Mouse (Mus musculus) midbrain, embryonic 10.5 days (tissue): Measurements from ENCODE around the gene Gm3625. TPM values are rescaled to one million over a fixed set of nuclear protein-coding genes. Genes with fewer than 3 reads are reported as not detected.

Experiments
- DNase-seq: peaks from one replicate; pipeline ENCODE4 v3.0.0-alpha.2; 2017; ENCODE audit warnings: low spot score
- H3K27ac ChIP-seq: fragments of 300-500 bp; sonication (generic); replicated peaks from 2 replicates; pipeline ENCODE4 v1.5.1; 2016; ENCODE audit warnings: mild to moderate bottlenecking
- H3K27me3 ChIP-seq: fragments of 300-500 bp; sonication (generic); 2 replicates; pipeline ENCODE4 v1.6.1; 2016; ENCODE audit warnings: low read depth, mild to moderate bottlenecking; ENCODE audit not compliant: poor library complexity, severe bottlenecking
- H3K36me3 ChIP-seq: fragments of 300-500 bp; sonication (generic); 2 replicates; pipeline ENCODE4 v1.6.1; 2016; ENCODE audit warnings: mild to moderate bottlenecking, moderate library complexity
- H3K4me1 ChIP-seq: fragments of 300-500 bp; sonication (generic); 2 replicates; pipeline ENCODE4 v1.6.1; 2016
- H3K4me3 ChIP-seq: fragments of 300-500 bp; sonication (generic); 2 replicates; pipeline ENCODE4 v1.5.1; 2016; ENCODE audit warnings: mild to moderate bottlenecking, moderate library complexity
- H3K9me3 ChIP-seq: fragments of 300-500 bp; sonication (generic); replicated peaks from 2 replicates; pipeline ENCODE4 v1.6.1; 2016; ENCODE audit warnings: mild to moderate bottlenecking
- WGBS: fragments of 180-500 bp; shearing (Covaris S2); methylation state at CpG from one replicate; pipeline ENCODE4 v1.1.7; 2016; 5-methylcytosine and 5-hydroxymethylcytosine counted together
- polyA plus RNA-seq: library from polyadenylated mRNA; unstranded; fragments of >200 nt; fragmentation: Nextera tagmentation; extraction: Ambion mirVana; gene quantifications from 2 replicates; pipeline ENCODE4 v1.2.1, GENCODE M21; 2016

Gm3625 gene
- polyA plus RNA-seq: not detected in 2 replicates

DNA sequence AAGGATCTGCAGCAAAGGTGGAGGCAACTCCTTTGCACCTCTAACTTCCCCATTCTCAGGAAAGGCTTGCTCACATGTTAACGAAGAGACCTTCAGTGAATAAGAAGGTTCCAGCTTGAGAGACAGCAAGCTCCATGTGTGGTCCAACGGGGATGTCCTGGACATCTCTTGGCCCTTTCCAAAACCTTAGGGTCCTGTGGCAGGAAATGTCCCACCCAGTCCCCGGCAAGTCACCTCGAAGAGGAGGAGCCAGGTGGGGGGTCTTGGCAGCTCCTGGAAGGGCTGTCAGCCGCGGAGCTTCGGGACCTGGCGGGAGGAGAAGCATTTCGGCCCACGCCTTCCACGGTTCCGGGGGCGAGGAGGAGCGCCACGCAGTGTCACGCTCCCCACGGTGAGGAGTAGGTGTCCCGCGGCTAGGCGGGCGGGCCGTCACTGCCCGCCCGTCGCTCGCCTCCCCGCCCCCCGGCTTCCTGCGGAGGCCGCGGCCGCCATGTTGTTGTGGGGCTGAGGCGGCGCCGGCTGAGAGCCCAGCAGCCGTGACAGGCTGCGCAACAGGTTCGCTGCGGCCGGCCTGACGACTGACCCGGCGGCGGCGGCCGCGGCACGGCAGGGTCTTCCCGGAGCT lies at the start of gene Gm3625, which contains the start of gene Itsn2:
Gene Gm3625, minus strand, starts transcription at position 387 of the 625 bp plus-strand sequence.
Gene Itsn2, plus strand, starts transcription at position 98 of the 625 bp plus-strand sequence.
- DNase-seq: peak; percentile 77
- H3K36me3 ChIP-seq: no peaks in the 10 kb centered on the region
- H3K27ac ChIP-seq: peak within 1 kb of the TSS; percentile 89
- under 1% methylated on average over 41 of the region's 49 CpGs for WGBS
- H3K27me3 ChIP-seq: peaks cover 22% of the 10 kb centered on the region
- peak within 1 kb of the TSS; percentile 82 for H3K4me3 ChIP-seq
- H3K9me3 ChIP-seq: no peaks in the 10 kb centered on the region
- H3K4me1 ChIP-seq: peaks cover 17% of the 10 kb centered on the region

DNA sequence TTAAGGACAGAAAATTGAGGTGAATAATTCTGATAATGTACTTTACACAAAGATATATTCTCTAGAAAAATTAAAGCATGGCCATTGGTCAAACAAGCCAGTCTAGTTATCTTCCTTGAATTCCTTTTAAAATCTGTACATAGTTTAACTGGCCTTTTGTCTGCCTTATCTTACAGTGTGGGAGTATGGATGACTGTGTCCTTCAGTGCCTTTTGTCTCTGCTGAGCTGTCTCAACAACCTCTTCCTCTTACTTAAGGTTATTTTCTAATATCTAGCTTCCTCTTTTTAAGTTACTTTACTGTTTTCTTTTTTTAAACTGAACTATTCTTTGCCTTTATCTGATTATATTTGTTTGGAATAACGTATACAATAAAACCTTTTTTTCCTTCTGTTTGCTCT lies 48.0 kb upstream of the Gm3625 start:
- DNase-seq: no peak
- Histone ChIP-seq H3K4me3 (no peak overlapping the region), H3K27me3 (no peaks in the 10 kb centered on the region), H3K4me1 (no peaks in the 10 kb centered on the region), H3K36me3 (peaks cover 17% of the 10 kb centered on the region), H3K27ac (no peak overlapping the region), H3K9me3 (no peaks in the 10 kb centered on the region)
- 88% methylated on average over 1 of the region's 1 CpGs for WGBS

DNA sequence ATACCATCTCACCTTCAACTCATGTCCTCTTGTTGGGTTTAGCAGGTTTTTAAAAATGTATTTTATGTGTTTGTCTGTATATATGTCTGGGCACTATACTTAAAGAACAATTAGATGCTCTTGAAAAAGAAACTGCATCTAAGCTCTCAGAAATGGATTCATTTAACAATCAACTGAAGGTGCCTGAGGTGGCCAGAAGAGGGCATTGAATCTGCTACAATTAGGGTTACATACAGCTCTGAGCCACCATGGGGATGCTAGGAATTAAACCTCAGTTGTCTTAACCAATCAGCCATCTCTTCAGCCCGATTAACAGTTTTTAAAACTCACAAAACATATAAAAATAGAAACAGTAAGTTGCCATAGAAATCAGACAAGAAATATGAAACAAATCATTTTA lies 45.7 kb upstream of the Gm3625 start:
- DNase-seq: no peak
- no peaks in the 10 kb centered on the region for H3K27me3 ChIP-seq
- 89% methylated on average over 1 of the region's 1 CpGs for WGBS
- peaks cover 31% of the 10 kb centered on the region for H3K36me3 ChIP-seq
- no peaks in the 10 kb centered on the region for H3K4me1 ChIP-seq
- H3K9me3 ChIP-seq: no peaks in the 10 kb centered on the region
- no peak overlapping the region for H3K4me3 ChIP-seq
- no peak overlapping the region for H3K27ac ChIP-seq

DNA sequence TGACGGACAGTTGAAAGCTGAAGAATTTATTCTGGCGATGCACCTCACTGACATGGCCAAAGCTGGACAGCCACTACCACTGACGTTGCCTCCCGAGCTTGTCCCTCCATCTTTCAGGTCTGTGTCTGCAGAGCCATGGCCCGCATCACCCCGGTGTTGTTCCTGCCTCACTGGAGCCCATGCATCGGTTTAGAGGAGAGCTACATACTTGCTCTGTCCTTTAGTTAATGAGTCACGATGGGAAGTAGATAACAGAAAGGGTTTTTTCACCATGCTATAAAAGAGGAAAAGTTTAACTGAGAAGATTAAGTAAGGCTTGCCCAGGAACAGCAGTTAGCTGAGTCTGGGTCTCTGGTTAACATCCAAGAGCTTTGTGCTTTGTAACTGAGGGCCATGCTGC lies 40.2 kb upstream of the Gm3625 start:
- no peak for DNase-seq
- 89% methylated on average over 8 of the region's 8 CpGs for WGBS
- no peaks in the 10 kb centered on the region for H3K9me3 ChIP-seq

DNA sequence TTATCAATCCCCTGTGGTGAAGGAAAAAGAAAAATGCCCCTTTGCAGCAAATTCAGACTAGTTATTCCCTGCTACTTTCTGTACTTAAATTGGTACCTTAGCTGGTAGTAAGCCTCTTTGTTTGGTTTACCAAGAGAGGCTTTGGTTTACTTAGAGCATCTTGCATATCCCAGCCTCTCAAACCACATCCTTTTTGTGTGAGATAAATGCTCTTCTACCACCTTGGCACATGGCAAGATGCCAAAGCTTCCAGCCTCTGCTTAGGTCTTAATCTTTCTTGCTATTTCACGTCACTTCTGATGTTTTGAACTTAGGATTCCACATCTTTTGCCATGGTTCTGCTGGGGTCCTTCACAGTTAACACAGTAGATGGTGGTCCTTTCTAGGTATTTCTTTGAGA lies 31.5 kb upstream of the Gm3625 start:
- Histone ChIP-seq H3K4me1 (no peaks in the 10 kb centered on the region), H3K27me3 (no peaks in the 10 kb centered on the region), H3K9me3 (no peaks in the 10 kb centered on the region), H3K4me3 (no peak overlapping the region), H3K27ac (no peak overlapping the region), H3K36me3 (no peaks in the 10 kb centered on the region)
- WGBS: 90% methylated on average over 1 of the region's 1 CpGs
- DNase-seq: no peak

More for the DNA sequence above, 40.2 kb upstream of the Gm3625 start:
- Histone ChIP-seq H3K36me3 (peaks cover 26% of the 10 kb centered on the region), H3K4me3 (no peak overlapping the region), H3K4me1 (no peaks in the 10 kb centered on the region), H3K27ac (no peak overlapping the region), H3K27me3 (no peaks in the 10 kb centered on the region)

DNA sequence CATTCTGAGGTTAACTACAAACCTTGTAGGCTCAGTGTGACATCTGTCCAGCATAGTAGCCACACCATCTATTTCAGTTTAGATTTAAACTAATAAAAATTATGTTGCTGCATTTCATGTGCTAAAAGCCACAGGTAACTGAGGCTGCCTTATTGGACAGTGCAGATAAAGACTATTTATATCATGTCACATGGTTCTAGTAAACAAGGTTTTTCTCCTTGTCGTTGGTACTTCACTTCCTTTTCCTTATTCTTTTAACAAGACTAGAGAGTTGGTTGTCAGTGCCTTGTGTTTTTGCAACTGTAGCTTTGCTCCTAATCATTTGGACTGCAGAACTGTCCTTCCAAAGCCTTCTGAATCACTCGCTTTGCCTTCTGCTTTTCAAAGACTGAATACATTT lies 22.0 kb upstream of the Gm3625 start:
- Histone ChIP-seq H3K9me3 (no peaks in the 10 kb centered on the region), H3K27ac (no peak overlapping the region), H3K4me3 (no peak overlapping the region), H3K27me3 (no peaks in the 10 kb centered on the region), H3K4me1 (no peaks in the 10 kb centered on the region), H3K36me3 (no peaks in the 10 kb centered on the region)
- no peak for DNase-seq
- 81% methylated on average over 2 of the region's 2 CpGs for WGBS

DNA sequence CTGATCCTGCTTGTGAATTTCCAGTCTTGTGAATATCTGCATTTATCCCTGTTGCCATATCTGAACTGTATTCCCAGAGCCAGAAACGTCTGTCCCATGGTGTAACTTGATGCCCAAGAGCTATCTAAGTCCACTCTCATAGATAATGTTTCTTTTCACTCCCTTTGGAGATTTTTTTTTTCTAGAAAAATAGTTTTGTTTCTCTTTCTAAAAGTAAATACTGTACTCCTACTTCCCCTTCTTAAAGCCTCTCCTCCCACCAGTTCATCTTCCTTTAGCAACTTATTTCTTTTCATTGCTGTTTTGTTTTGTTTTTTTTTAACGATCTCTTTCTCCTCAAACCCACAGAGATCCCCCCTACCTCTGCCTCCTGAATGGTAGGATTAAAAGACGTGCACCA lies 13.9 kb upstream of the Gm3625 start:
- H3K27ac ChIP-seq: no peak overlapping the region
- H3K27me3 ChIP-seq: no peaks in the 10 kb centered on the region
- H3K4me3 ChIP-seq: no peak overlapping the region
- 0 out of 2 replicates have a peak, but pooled peaks cover 4% of the 10 kb centered on the region for H3K4me1 ChIP-seq
- WGBS: 49% methylated on average over 3 of the region's 3 CpGs
- H3K9me3 ChIP-seq: no peaks in the 10 kb centered on the region
- no peaks in the 10 kb centered on the region for H3K36me3 ChIP-seq
- DNase-seq: no peak

DNA sequence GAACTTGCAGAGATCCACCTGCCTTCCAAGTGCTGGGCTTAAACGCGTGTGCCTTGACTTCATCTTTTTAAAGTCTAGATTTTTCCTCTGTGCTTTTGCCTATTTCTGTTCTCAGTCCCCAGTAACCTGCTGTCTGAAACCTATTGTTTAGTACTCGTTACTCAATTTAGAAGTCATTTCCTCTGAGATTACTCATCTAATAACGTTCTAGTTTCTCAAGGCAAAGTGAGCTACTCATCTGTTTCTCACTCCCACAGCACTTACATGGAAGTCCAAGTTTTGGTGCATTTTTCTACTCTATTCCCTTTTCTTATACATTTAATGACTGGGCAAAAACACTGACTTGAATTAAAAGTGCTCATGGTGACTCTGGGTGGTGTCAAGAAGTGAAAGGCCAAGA lies 7.0 kb upstream of the Gm3625 start:
- DNase-seq: no peak
- 83% methylated on average over 4 of the region's 4 CpGs for WGBS
- no peaks in the 10 kb centered on the region for H3K36me3 ChIP-seq

DNA sequence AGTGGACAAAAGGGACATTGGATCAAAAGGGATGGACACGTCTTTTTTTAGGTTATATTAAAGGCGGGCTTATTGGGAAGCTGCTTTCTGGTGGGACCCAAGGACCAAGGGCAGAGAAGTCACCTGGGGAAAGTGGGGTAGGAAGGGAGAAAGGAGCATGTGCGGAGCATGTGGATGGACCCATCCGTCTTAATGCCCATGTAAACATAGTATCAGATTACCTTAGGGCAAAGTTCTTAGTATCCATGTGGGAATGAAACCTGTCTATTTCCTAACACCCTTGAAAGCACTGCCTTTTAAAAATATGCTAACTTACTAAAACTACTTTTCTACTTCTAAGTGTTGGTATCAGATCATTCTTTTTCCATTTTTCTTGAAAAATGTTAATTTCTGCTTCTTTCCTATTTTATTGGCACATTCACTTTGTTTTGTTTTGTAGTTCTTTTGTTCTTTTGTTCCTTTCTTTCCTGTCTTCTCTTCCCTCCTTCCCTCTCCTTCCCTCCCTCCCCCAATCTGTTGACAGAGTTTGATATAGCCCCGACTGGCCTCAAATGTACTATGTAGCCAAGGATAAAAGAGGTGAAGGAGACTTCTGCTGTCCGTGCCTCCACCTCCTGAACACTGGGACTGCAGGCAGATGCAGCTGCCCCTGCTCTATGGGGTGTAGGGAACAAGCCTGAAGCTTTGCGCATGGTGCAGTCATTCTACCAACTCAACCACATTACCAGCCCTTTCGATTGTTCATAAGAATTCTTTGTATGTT lies 6.1 kb upstream of the Gm3625 start:
- DNase-seq: no peak
- Histone ChIP-seq H3K27ac (no peak overlapping the region), H3K27me3 (peaks cover 6% of the 10 kb centered on the region), H3K4me3 (no peak overlapping the region), H3K9me3 (no peaks in the 10 kb centered on the region), H3K36me3 (no peaks in the 10 kb centered on the region), H3K4me1 (peaks cover 7% of the 10 kb centered on the region)
- 64% methylated on average over 8 of the region's 8 CpGs for WGBS

More for the DNA sequence above, 7.0 kb upstream of the Gm3625 start:
- H3K27ac ChIP-seq: no peak overlapping the region
- peaks cover 3% of the 10 kb centered on the region; the same call in 1 of the 2 replicates for H3K4me1 ChIP-seq
- H3K27me3 ChIP-seq: no peaks in the 10 kb centered on the region
- H3K9me3 ChIP-seq: no peaks in the 10 kb centered on the region
- H3K4me3 ChIP-seq: no peak overlapping the region

DNA sequence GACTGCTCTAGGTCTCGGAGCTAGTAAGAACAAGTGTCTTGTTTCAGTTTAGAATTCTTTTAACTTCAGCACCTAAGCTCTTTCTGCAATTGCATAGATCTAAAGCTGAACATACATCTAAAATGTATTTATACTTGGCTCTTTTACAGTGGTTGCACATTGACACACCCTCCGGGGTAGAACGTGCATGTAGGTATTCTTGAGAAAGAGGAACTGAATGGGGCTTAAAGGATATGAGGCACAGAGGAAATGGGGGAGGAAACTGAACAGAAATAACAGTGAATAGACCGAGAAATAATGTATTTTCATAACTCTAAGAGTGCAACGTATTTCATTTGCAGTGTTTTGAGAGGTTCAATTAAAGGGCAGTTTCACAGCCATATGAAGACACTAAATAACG lies 2.3 kb upstream of the Gm3625 start:
- 87% methylated on average over 6 of the region's 6 CpGs for WGBS
- peaks cover 20% of the 10 kb centered on the region for H3K4me1 ChIP-seq
- H3K9me3 ChIP-seq: no peaks in the 10 kb centered on the region
- no peak overlapping the region for H3K4me3 ChIP-seq
- no peak overlapping the region for H3K27ac ChIP-seq
- H3K36me3 ChIP-seq: no peaks in the 10 kb centered on the region
- no peak for DNase-seq
- H3K27me3 ChIP-seq: peaks cover 22% of the 10 kb centered on the region

DNA sequence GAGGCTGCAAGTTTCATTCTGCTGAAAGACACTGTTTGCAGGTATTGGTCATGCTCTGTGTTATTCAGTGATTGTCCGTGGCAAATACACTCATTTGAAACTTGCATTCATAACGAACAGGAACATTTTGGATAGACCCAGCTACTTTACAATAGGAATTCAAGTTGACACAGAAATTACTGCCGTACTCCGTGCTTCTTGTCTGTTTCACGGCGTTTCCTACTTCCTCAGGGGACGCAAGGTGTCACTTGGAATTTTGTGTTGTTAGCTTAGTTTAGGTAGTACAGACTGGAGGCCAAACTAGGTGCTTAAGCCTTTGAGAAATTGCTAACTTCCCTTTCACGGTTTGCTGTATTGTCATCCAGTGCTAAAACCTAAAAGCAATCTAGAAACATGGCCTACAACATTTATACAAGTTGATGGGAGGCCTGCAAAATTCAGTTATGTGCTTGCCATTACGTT lies 1.2 kb upstream of the Gm3625 start:
- Histone ChIP-seq H3K4me3 (peak overlapping the region; percentile 82), H3K27me3 (peaks cover 22% of the 10 kb centered on the region)

DNA sequence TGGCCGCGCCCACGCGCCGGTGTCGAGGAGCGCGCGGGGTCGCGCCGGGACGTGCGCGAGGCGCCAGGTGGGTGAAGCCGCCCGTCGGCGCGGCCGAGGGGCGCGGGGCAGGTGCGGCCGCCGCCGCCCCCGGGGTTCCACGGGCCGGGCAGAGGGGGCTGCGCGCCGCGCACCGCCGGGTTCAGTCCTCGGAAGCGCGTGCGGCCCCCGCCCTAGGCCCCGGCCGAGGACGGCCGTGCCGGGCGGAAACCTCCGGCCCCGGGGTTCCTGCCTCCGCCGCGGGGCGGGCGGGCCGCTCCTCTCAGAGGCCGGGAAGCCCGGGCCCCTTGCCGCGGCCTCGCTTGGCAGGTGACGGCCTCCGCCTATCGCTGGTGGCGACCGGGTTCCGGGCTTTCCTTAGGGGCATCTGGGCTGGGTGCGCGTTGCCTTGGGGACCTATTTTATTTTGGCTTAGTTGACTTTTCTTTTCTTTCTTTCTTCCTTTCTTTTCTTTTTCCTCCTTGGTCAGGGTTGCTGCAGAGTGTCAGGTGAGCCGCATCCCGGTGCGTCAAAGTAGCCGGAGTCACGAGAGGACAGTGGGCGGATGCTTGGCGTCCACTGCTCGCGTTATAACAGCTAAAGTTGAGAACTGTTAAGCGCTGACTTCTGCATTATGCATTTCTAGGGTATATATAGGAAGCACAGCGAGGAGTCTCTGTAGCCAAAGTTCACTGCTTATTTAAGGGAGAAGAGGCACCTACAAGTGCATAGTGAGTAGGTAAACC lies 621 bp upstream of the Gm3625 start:
- peak; percentile 48 for DNase-seq
- 1% methylated on average over 79 of the region's 80 CpGs for WGBS
- H3K27ac ChIP-seq: peak overlapping the region; percentile 89

More for the DNA sequence above, 1.2 kb upstream of the Gm3625 start:
- no peak for DNase-seq
- Histone ChIP-seq H3K36me3 (no peaks in the 10 kb centered on the region), H3K9me3 (no peaks in the 10 kb centered on the region), H3K4me1 (peaks cover 17% of the 10 kb centered on the region), H3K27ac (no peak overlapping the region)
- WGBS: 72% methylated on average over 9 of the region's 9 CpGs

More for the DNA sequence above, 621 bp upstream of the Gm3625 start:
- H3K36me3 ChIP-seq: no peaks in the 10 kb centered on the region
- H3K9me3 ChIP-seq: no peaks in the 10 kb centered on the region
- peaks cover 17% of the 10 kb centered on the region for H3K4me1 ChIP-seq
- peak overlapping the region; percentile 82 for H3K4me3 ChIP-seq
- peaks cover 22% of the 10 kb centered on the region for H3K27me3 ChIP-seq
